In genomic region chr10:116304355-116304754, GRCm38 (mm10) we compare ENCODE assay signal across 17 mouse cellular contexts. TPM values are rescaled to one million over a fixed set of nuclear protein-coding genes. Genes with fewer than 3 reads are reported as not detected.
"Had no signal": no experiment of that assay in that cellular context is flagged by ENCODE, and none has a peak within 500 bp of the region (broad histone marks: within the 10 kb centered on the region; RNA-seq: fewer than 3 reads in every experiment).

No protein-coding gene starts in this region.

- ATAC-seq: midbrain, embryonic 15.5 days had no signal

- H3K9me3 ChIP-seq: limb, embryonic 10.5 days; liver, embryonic 15.5 days; megakaryocyte, embryonic 14.5 days; midbrain, embryonic 15.5 days; neural tube, embryonic 13.5 days had no signal

- H3K4me2 ChIP-seq: liver, embryonic 11.5 days; liver, embryonic 15.5 days; midbrain, embryonic 11.5 days; midbrain, embryonic 15.5 days; neural tube, embryonic 13.5 days had no signal

- H3K9ac ChIP-seq: liver, embryonic 15.5 days; lung, embryonic 14.5 days; midbrain, embryonic 15.5 days; neural tube, embryonic 13.5 days had no signal

- DNase-seq: kidney, adult 18-20 months; kidney, postnatal 14 days; lung, embryonic 14.5 days; retina, postnatal 1 day; right cerebral cortex, postnatal 4 days; spleen, adult 18-20 months; thymus, adult 2 months; thymus, postnatal 25 days had no signal

- H3K4me3 ChIP-seq: limb, embryonic 10.5 days; liver, embryonic 15.5 days; megakaryocyte, embryonic 14.5 days; midbrain, embryonic 15.5 days; neural tube, embryonic 13.5 days had no signal

- H3K27ac ChIP-seq: limb, embryonic 10.5 days; liver, embryonic 15.5 days; macrophage; midbrain, embryonic 15.5 days; neural tube, embryonic 13.5 days had no signal

- H3K36me3 ChIP-seq: limb, embryonic 10.5 days; liver, embryonic 15.5 days; midbrain, embryonic 15.5 days; neural tube, embryonic 13.5 days had no signal

- H3K4me1 ChIP-seq: liver, embryonic 15.5 days had no signal

RNA-seq across cellular contexts. Expression of gene Ptprb, which starts 29.0 kb away (rescaled TPM):
- total RNA-seq: monocyte, adult 5-6 weeks had no signal
- polyA plus RNA-seq: macrophage had no signal
